Mouse (Mus musculus): ENCODE data around the gene Tiam1.

The Tiam1 gene

GRCm38 (mm10) chr16:89914946-89915345, 228.6 kb downstream of the Tiam1 start:
- DNase-seq (ENCODE audit: low read depth, low spot score) = no peak

GRCm38 (mm10) chr16:89912686-89913375, 230.7 kb downstream of the Tiam1 start:
- DNase-seq (ENCODE audit: low read depth, low spot score) = no peak

GRCm38 (mm10) chr16:89909393-89910068, 234.0 kb downstream of the Tiam1 start:
- no peak for DNase-seq (ENCODE audit: low read depth, low spot score)

- DNase-seq (ENCODE audit: low read depth, low spot score) = no peak
Observed at GRCm38 (mm10) chr16:89907651-89908050, 235.9 kb downstream of the Tiam1 start.

GRCm38 (mm10) chr16:89906909-89907308, 236.7 kb downstream of the Tiam1 start:
- DNase-seq (ENCODE audit: low read depth, low spot score) = no peak

GRCm38 (mm10) chr16:89905730-89906305, 237.8 kb downstream of the Tiam1 start:
- DNase-seq (ENCODE audit: low read depth, low spot score) = no peak

- no peak for DNase-seq (ENCODE audit: low read depth, low spot score)
Observed at GRCm38 (mm10) chr16:89904121-89904520, 239.4 kb downstream of the Tiam1 start.

GRCm38 (mm10) chr16:89902578-89903304, 240.8 kb downstream of the Tiam1 start:
- DNase-seq (ENCODE audit: low read depth, low spot score) = no peak

- DNase-seq (ENCODE audit: low read depth, low spot score) = no peak
Observed at GRCm38 (mm10) chr16:89900681-89901080, 242.9 kb downstream of the Tiam1 start.

- DNase-seq (ENCODE audit: low read depth, low spot score) = no peak
Observed at GRCm38 (mm10) chr16:89899192-89899591, 244.4 kb downstream of the Tiam1 start.

- DNase-seq (ENCODE audit: low read depth, low spot score) = no peak
Observed at GRCm38 (mm10) chr16:89898299-89898625, 245.3 kb downstream of the Tiam1 start.

GRCm38 (mm10) chr16:89897547-89898298, 245.8 kb downstream of the Tiam1 start:
- peak; percentile 85 for DNase-seq (ENCODE audit: low read depth, low spot score)

- DNase-seq (ENCODE audit: low read depth, low spot score) = no peak
Observed at GRCm38 (mm10) chr16:89896885-89897546, 246.6 kb downstream of the Tiam1 start.

- DNase-seq (ENCODE audit: low read depth, low spot score) = no peak
Observed at GRCm38 (mm10) chr16:89896392-89896791, 247.2 kb downstream of the Tiam1 start.

GRCm38 (mm10) chr16:89895283-89895682, 248.3 kb downstream of the Tiam1 start:
- no peak for DNase-seq (ENCODE audit: low read depth, low spot score)

- no peak for DNase-seq (ENCODE audit: low read depth, low spot score)
Observed at GRCm38 (mm10) chr16:89894816-89895215, 248.8 kb downstream of the Tiam1 start.

- DNase-seq (ENCODE audit: low read depth, low spot score) = peak; percentile 65
Observed at GRCm38 (mm10) chr16:89890515-89891189, 252.9 kb downstream of the Tiam1 start.

- peak; percentile 68 for DNase-seq (ENCODE audit: low read depth, low spot score)
Observed at GRCm38 (mm10) chr16:89889890-89890462, 253.6 kb downstream of the Tiam1 start.

- DNase-seq (ENCODE audit: low read depth, low spot score) = no peak
Observed at GRCm38 (mm10) chr16:89886561-89886960, 257.0 kb downstream of the Tiam1 start.

- DNase-seq (ENCODE audit: low read depth, low spot score) = no peak
Observed at GRCm38 (mm10) chr16:89885661-89886060, 257.9 kb downstream of the Tiam1 start.
